Mouse (Mus musculus) layer of hippocampus, adult 18-20 months (tissue): ENCODE measurements at regions not wholly inside any gene's neighbourhood (a gene's known extent, or its start where the extent isn't known, plus 50 kb on each side); places are given as distances from the start of the nearest gene placed in this dataset.

Source experiments
- DNase-seq, 2 experiments: peaks; one replicate each; pipeline ENCODE4 v3.0.0; 2022; ENCODE audit warnings: low spot score in 2 of 2

DNA sequence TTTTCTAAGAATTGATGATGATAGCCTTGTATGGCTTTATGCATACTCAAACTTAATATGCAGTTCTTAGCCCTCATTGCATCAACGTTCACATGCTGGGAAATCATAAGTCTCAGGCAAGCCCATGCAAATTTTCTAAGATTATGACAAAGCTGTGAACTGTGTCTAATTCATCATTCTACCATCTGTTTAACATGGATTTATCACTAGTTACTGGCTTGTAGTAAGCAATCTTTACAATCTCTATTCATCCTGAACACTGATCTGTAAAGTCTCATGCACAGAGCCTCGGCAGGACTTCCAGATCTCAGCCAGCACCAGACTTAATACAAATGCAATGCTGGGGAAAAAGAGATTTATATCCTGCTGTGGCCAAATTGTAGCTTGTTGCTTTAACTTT, 6702.1 kb downstream of the 9330182O14Rik start:
- DNase-seq: no peak

DNA sequence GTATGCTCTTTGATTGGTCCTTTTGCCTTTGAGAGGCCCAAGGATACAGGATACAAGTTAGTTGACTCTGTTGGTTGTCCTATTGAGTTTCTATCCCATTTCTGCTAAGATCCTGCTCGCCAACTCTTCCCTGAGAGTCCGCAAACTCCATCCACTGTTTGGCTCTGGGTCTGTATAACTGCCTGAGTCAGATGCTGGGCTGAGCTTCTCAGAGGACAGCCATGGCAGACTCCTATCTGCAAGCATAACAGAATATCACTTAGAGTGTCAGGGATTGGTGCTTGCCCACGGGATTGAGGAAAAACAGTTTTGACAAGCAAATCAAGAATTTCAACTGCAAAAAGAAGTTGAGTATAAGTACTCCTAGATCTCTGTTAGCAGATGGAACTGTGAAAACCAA, 6703.9 kb downstream of the 9330182O14Rik start:
- no peak for DNase-seq

DNA sequence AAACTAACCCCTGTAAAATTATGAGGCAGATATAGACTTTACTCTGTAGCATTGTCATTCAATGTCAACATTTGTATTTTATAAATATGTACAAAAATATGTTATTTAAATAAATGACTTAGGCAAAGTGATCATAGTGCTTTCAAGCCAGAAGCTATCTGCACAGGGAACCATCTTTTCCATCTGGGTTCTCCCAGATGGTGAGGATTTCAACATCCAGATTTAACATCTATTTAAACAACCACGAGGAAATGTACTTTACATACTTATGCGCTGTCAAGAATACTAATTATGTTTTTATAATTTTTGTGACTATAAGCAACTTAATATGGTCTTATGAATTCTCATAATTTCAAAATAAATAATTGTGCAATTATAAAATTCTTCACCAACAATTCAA, 6715.4 kb downstream of the 9330182O14Rik start:
- DNase-seq: peak in 1 of 2 experiments; percentile 14
